Mouse (Mus musculus) MEL (cell line): ENCODE measurements around the gene Hspb6. TPM values are rescaled to one million over a fixed set of nuclear protein-coding genes. Genes with fewer than 3 reads are reported as not detected.

Experiments
- DNase-seq: peaks from one replicate; pipeline ENCODE4 v3.0.0; 2011; ENCODE audit warnings: low read depth, low spot score
- H3K27ac ChIP-seq: 2 replicates; pipeline ENCODE4 v1.5.1; 2012; ENCODE audit warnings: low read depth, mild to moderate bottlenecking, control low read depth, low read length, moderate library complexity; ENCODE audit not compliant: control insufficient read depth
- H3K27me3 ChIP-seq, 2 experiments: fragments of 150-350 bp in 1 of 2; sonication (generic) in 1 of 2; 2 replicates each; pipeline ENCODE4 v1.6.1; 2012; ENCODE audit warnings: low read length in 2 of 2, mild to moderate bottlenecking in 2 of 2, improper control_type of control experiment in 1 of 2, moderate library complexity in 1 of 2; ENCODE audit not compliant: insufficient read depth in 2 of 2, control insufficient read depth in 1 of 2
- H3K36me3 ChIP-seq, 2 experiments: 2 replicates each; pipeline ENCODE4 v1.6.1; 2012 to 2014; ENCODE audit warnings: low read length in 2 of 2, improper control_type of control experiment in 1 of 2, inconsistent platforms in 1 of 2, mild to moderate bottlenecking in 1 of 2; ENCODE audit not compliant: insufficient read depth in 2 of 2, control insufficient read depth in 1 of 2
- H3K4me1 ChIP-seq, 2 experiments: fragments of 150-350 bp in 1 of 2; sonication (generic) in 1 of 2; 2 replicates each; pipeline ENCODE4 v1.6.1; 2012; ENCODE audit warnings: low read length in 2 of 2, improper control_type of control experiment in 1 of 2, mild to moderate bottlenecking in 1 of 2; ENCODE audit not compliant: insufficient read depth in 2 of 2, control insufficient read depth in 1 of 2
- H3K4me3 ChIP-seq, 2 experiments: fragments of 150-350 bp in 1 of 2; sonication (generic) in 1 of 2; 2 replicates each; pipeline ENCODE4 v1.5.1; 2012; ENCODE audit warnings: low read depth in 2 of 2, low read length in 2 of 2, mild to moderate bottlenecking in 2 of 2, moderate library complexity in 2 of 2, control low read depth in 1 of 2, improper control_type of control experiment in 1 of 2; ENCODE audit not compliant: control insufficient read depth in 1 of 2, insufficient read depth in 1 of 2
- H3K79me2 ChIP-seq: 2 replicates; pipeline ENCODE4 v1.6.1; 2012; ENCODE audit warnings: mild to moderate bottlenecking, low read length, moderate library complexity; ENCODE audit not compliant: control insufficient read depth, poor library complexity, insufficient read depth
- H3K9ac ChIP-seq: 2 replicates; pipeline ENCODE4 v1.6.1; 2012; ENCODE audit warnings: low read depth, mild to moderate bottlenecking, control low read depth, low read length, moderate library complexity; ENCODE audit not compliant: control insufficient read depth, poor library complexity, severe bottlenecking
- H3K9me3 ChIP-seq: fragments of 150-350 bp; sonication (generic); replicated peaks from 2 replicates; pipeline ENCODE4 v1.6.1; 2012; ENCODE audit warnings: mild to moderate bottlenecking, low read length, improper control_type of control experiment, moderate library complexity; ENCODE audit not compliant: insufficient read depth
- CHD1 ChIP-seq: IDR thresholded peaks from 2 replicates; pipeline ENCODE4 v1.6.1; 2012; ENCODE audit warnings: low read depth, mild to moderate bottlenecking, inconsistent platforms, low read length, improper control_type of control experiment
- CHD2 ChIP-seq: IDR thresholded peaks from 2 replicates; pipeline ENCODE4 v1.6.1; 2011; ENCODE audit warnings: low read length, improper control_type of control experiment
- CTCF ChIP-seq, 3 experiments: IDR thresholded peaks in 2 of 3; conservative IDR thresholded peaks in 1 of 3; 2 replicates each; pipeline ENCODE4 v1.5.1; 2011 to 2012; ENCODE audit warnings: low read length in 3 of 3, low read depth in 2 of 3, mild to moderate bottlenecking in 2 of 3, improper control_type of control experiment in 1 of 3, inconsistent platforms in 1 of 3, mixed read lengths in 1 of 3, moderate library complexity in 1 of 3; ENCODE audit not compliant: control insufficient read depth in 1 of 3, insufficient read depth in 1 of 3, poor library complexity in 1 of 3, severe bottlenecking in 1 of 3
- EP300 ChIP-seq, 2 experiments: IDR thresholded peaks; 2 replicates each; pipeline ENCODE4 v1.6.1; 2011; ENCODE audit warnings: improper control_type of control experiment in 2 of 2, low read length in 2 of 2, low read depth in 1 of 2, mild to moderate bottlenecking in 1 of 2
- ETS1 ChIP-seq: IDR thresholded peaks from 2 replicates; pipeline ENCODE4 v1.6.1; 2012; ENCODE audit warnings: low read depth, mild to moderate bottlenecking, inconsistent platforms, low read length, improper control_type of control experiment, moderate library complexity
- HCFC1 ChIP-seq: IDR thresholded peaks from 2 replicates; pipeline ENCODE4 v1.6.1; 2012; ENCODE audit warnings: low read depth, mild to moderate bottlenecking, inconsistent platforms, low read length, improper control_type of control experiment, moderate library complexity
- KAT2A ChIP-seq: conservative IDR thresholded peaks from 2 replicates; pipeline ENCODE4 v1.6.1; 2012; ENCODE audit warnings: low read depth, low read length, improper control_type of control experiment, inconsistent platforms
- MAZ ChIP-seq: IDR thresholded peaks from 2 replicates; pipeline ENCODE4 v1.6.1; 2012; ENCODE audit warnings: low read depth, mild to moderate bottlenecking, inconsistent platforms, low read length, improper control_type of control experiment
- MYB ChIP-seq: IDR thresholded peaks from 2 replicates; pipeline ENCODE4 v1.6.1; 2011; ENCODE audit warnings: mild to moderate bottlenecking, low read depth, low read length, improper control_type of control experiment
- MYC ChIP-seq: IDR thresholded peaks from 2 replicates; pipeline ENCODE4 v1.6.1; 2011; ENCODE audit warnings: low read depth, mild to moderate bottlenecking, low read length, improper control_type of control experiment, moderate library complexity
- NRF1 ChIP-seq: IDR thresholded peaks from 2 replicates; pipeline ENCODE4 v1.6.1; 2014; ENCODE audit warnings: low read depth, mild to moderate bottlenecking, inconsistent platforms, low read length, improper control_type of control experiment, moderate library complexity; ENCODE audit not compliant: poor library complexity, insufficient read depth, severe bottlenecking
- POLR2A ChIP-seq, 2 experiments: IDR thresholded peaks; 2 replicates each; pipeline ENCODE4 v1.6.1; 2011 to 2012; ENCODE audit warnings: low read length in 2 of 2, mild to moderate bottlenecking in 2 of 2, control low read depth in 1 of 2, improper control_type of control experiment in 1 of 2, low read depth in 1 of 2, moderate library complexity in 1 of 2; ENCODE audit not compliant: control insufficient read depth in 1 of 2, insufficient read depth in 1 of 2, poor library complexity in 1 of 2
- RAD21 ChIP-seq: IDR thresholded peaks from 2 replicates; pipeline ENCODE4 v1.6.1; 2011; ENCODE audit warnings: mild to moderate bottlenecking, low read depth, low read length, improper control_type of control experiment
- RCOR1 ChIP-seq: IDR thresholded peaks from 2 replicates; pipeline ENCODE4 v1.6.1; 2012; ENCODE audit warnings: low read depth, mild to moderate bottlenecking, inconsistent platforms, low read length, improper control_type of control experiment
- SMC3 ChIP-seq: IDR thresholded peaks from 2 replicates; pipeline ENCODE4 v1.6.1; 2011; ENCODE audit warnings: low read depth, low read length, improper control_type of control experiment
- TBP ChIP-seq: IDR thresholded peaks from 2 replicates; pipeline ENCODE4 v1.8.0; 2011; ENCODE audit warnings: low read depth, low read length, improper control_type of control experiment
- TCF12 ChIP-seq: IDR thresholded peaks from 2 replicates; pipeline ENCODE4 v1.6.1; 2014; ENCODE audit warnings: low read depth, mild to moderate bottlenecking, inconsistent platforms, low read length, improper control_type of control experiment, moderate library complexity
- UBTF ChIP-seq: IDR thresholded peaks from 2 replicates; pipeline ENCODE4 v1.6.1; 2012; ENCODE audit warnings: low read depth, mild to moderate bottlenecking, inconsistent platforms, low read length, improper control_type of control experiment, moderate library complexity, borderline replicate concordance; ENCODE audit not compliant: insufficient read depth
- USF1 ChIP-seq: IDR thresholded peaks from 2 replicates; pipeline ENCODE4 v1.6.1; 2014; ENCODE audit warnings: low read depth, mild to moderate bottlenecking, inconsistent platforms, low read length, improper control_type of control experiment, moderate library complexity
- USF2 ChIP-seq, 2 experiments: IDR thresholded peaks; 2 replicates each; pipeline ENCODE4 v1.6.1; 2011 to 2012; ENCODE audit warnings: improper control_type of control experiment in 2 of 2, low read length in 2 of 2, borderline replicate concordance in 1 of 2, inconsistent platforms in 1 of 2, low read depth in 1 of 2, mild to moderate bottlenecking in 1 of 2; ENCODE audit not compliant: insufficient read depth in 1 of 2
- ZC3H11A ChIP-seq: IDR thresholded peaks from 2 replicates; pipeline ENCODE4 v1.6.1; 2012; ENCODE audit warnings: low read depth, mild to moderate bottlenecking, inconsistent platforms, low read length, improper control_type of control experiment
- ZKSCAN1 ChIP-seq: IDR thresholded peaks from 2 replicates; pipeline ENCODE4 v1.6.1; 2012; ENCODE audit warnings: low read depth, mild to moderate bottlenecking, inconsistent platforms, low read length, improper control_type of control experiment, moderate library complexity
- polyA plus RNA-seq, 2 experiments: library from polyadenylated mRNA; stranded (reverse) in 1 of 2; unstranded in 1 of 2; fragments of >175 nt in 1 of 2; fragments of >200 nt in 1 of 2; gene quantifications; 2 replicates each; pipeline versions ENCODE4 v1.2.1 to v1.2.4; 2012; ENCODE audit warnings: low replicate concordance in 2 of 2, low read depth in 1 of 2; ENCODE audit not compliant: insufficient read length in 2 of 2, insufficient read depth in 1 of 2, missing spikeins in 1 of 2
- total RNA-seq: library from RNA; depleted of rRNA; stranded (reverse); fragments of 300-350 nt; gene quantifications from 2 replicates; pipeline ENCODE4 v1.2.3, GENCODE M21; 2012

Hspb6 gene
- total and polyA plus RNA-seq, 3 experiments, result 1.5 to 12.4 TPM; not detected in 1

GRCm38 (mm10) chr7:30525954-30526353 lies 26.0 kb upstream of the Hspb6 start:
- H3K36me3 ChIP-seq, result no peaks in the 10 kb centered on the region
- H3K27me3 ChIP-seq, result no peaks in the 10 kb centered on the region
- no peaks in the 10 kb centered on the region for H3K4me1 ChIP-seq
- no peaks in the 10 kb centered on the region for H3K79me2 ChIP-seq
- H3K9me3 ChIP-seq, result no peaks in the 10 kb centered on the region
- no peak overlapping the region for H3K4me3 ChIP-seq
- no peak overlapping the region for H3K9ac ChIP-seq
- TF ChIP-seq CHD1 (no peak), RAD21 (no peak), CTCF (IDR thresholded peaks at IDR 0.05 in 2 of 3, conservative IDR thresholded peaks at IDR 0.05 in 1 of 3; ENCODE audit: control insufficient read depth in 1 of 3, insufficient read depth in 1 of 3, low read depth in 2 of 3, low read length in 3 of 3, poor library complexity in 1 of 3, severe bottlenecking in 1 of 3) (no peak), USF1 (no peak), UBTF (no peak), MAZ (no peak), POLR2A (IDR thresholded peaks at IDR 0.05; ENCODE audit: control insufficient read depth in 1 of 2, insufficient read depth in 1 of 2, low read depth in 1 of 2, low read length in 2 of 2, poor library complexity in 1 of 2) (no peak), ZC3H11A (no peak), CHD2 (no peak), MYB (no peak), RCOR1 (no peak), ETS1 (no peak), TCF12 (no peak), HCFC1 (no peak), MYC (no peak), USF2 (IDR thresholded peaks at IDR 0.05; ENCODE audit: borderline replicate concordance in 1 of 2, insufficient read depth in 1 of 2, low read depth in 1 of 2, low read length in 2 of 2) (no peak), KAT2A (no peak)
- no peak overlapping the region for H3K27ac ChIP-seq
- DNase-seq, result no peak

- no peak overlapping the region for H3K27ac ChIP-seq
- no peaks in the 10 kb centered on the region for H3K27me3 ChIP-seq
- peaks cover 0 to 3% of the 10 kb centered on the region in 2 experiments; a peak in 1 of 4 replicates for H3K4me1 ChIP-seq
- DNase-seq, result no peak
- no peak for TF ChIP-seq TCF12
- TF ChIP-seq SMC3, result no peak
- no peak for TF ChIP-seq TBP
- TF ChIP-seq RCOR1, result no peak
- no peak for TF ChIP-seq ZC3H11A
- TF ChIP-seq ZKSCAN1, result no peak
- TF ChIP-seq RAD21, result no peak
- no peak for TF ChIP-seq NRF1
- TF ChIP-seq EP300 (IDR thresholded peaks at IDR 0.05; ENCODE audit: low read depth in 1 of 2, low read length in 2 of 2), result no peak
- H3K9ac ChIP-seq, result no peak overlapping the region
- H3K4me3 ChIP-seq, result no peak overlapping the region
- no peaks in the 10 kb centered on the region for H3K9me3 ChIP-seq
- no peaks in the 10 kb centered on the region for H3K36me3 ChIP-seq
- H3K79me2 ChIP-seq, result no peaks in the 10 kb centered on the region
Observed at GRCm38 (mm10) chr7:30526399-30526798, 25.6 kb upstream of the Hspb6 start.
